Mouse (Mus musculus) kidney, adult 2 months (tissue): ENCODE results near the gene Prcp.

ENCODE experiments used
- CTCF ChIP-seq: fragments of 200-500 bp; conservative IDR thresholded peaks from 2 replicates; pipeline ENCODE4 v1.5.1; 2011; ENCODE audit warnings: low read depth, mild to moderate bottlenecking, control low read depth, low read length, moderate library complexity, mixed read lengths; ENCODE audit not compliant: insufficient read depth, insufficient read length
- POLR2A ChIP-seq: fragments of 200-500 bp; IDR thresholded peaks from one replicate; pipeline ENCODE4 v1.6.1; 2011; ENCODE audit warnings: low read depth, low read length, control low read depth

- no peak for TF ChIP-seq CTCF
- peak; percentile 59 for TF ChIP-seq POLR2A
Measured at GRCm38 (mm10) chr7:92874761-92875408, 615 bp downstream of the Prcp start.
